Mouse (Mus musculus) embryo, embryonic 11.5 days (tissue): ENCODE measurements around the gene Nans.

ENCODE experiments used
- DNase-seq: peaks from one replicate; pipeline ENCODE4 v3.0.0-alpha.2; 2012; ENCODE audit warnings: low read depth, low spot score

Nans gene

GRCm38 (mm10) chr4:46485696-46486417 lies 3.2 kb upstream of the Nans start:
- DNase-seq = no peak

GRCm38 (mm10) chr4:46487348-46487747 lies 1.7 kb upstream of the Nans start:
- no peak for DNase-seq

GRCm38 (mm10) chr4:46493071-46493470 lies 4.0 kb downstream of the Nans start:
- no peak for DNase-seq

GRCm38 (mm10) chr4:46495543-46495942 lies 6.5 kb downstream of the Nans start:
- no peak for DNase-seq

- DNase-seq = peak; percentile 55
Measured at GRCm38 (mm10) chr4:46497286-46497892, 8.3 kb downstream of the Nans start.

- no peak for DNase-seq
Measured at GRCm38 (mm10) chr4:46498511-46498910, 9.5 kb downstream of the Nans start.

- DNase-seq = no peak
Measured at GRCm38 (mm10) chr4:46498976-46499375, 9.9 kb downstream of the Nans start.

GRCm38 (mm10) chr4:46502606-46503502 lies 13.8 kb downstream of the Nans start:
- no peak for DNase-seq

GRCm38 (mm10) chr4:46503881-46504280 lies 14.8 kb downstream of the Nans start:
- DNase-seq = no peak

- DNase-seq = no peak
Measured at GRCm38 (mm10) chr4:46505361-46506057, 16.5 kb downstream of the Nans start.

- peak; percentile 90 for DNase-seq
Measured at GRCm38 (mm10) chr4:46506801-46507610, 18.0 kb downstream of the Nans start.

- DNase-seq = peak; percentile 44
Measured at GRCm38 (mm10) chr4:46507736-46508460, 18.9 kb downstream of the Nans start.

GRCm38 (mm10) chr4:46520491-46520890 lies 31.4 kb downstream of the Nans start:
- no peak for DNase-seq

- no peak for DNase-seq
Measured at GRCm38 (mm10) chr4:46521457-46521856, 32.4 kb downstream of the Nans start.

GRCm38 (mm10) chr4:46523324-46523723 lies 34.3 kb downstream of the Nans start:
- DNase-seq = no peak

GRCm38 (mm10) chr4:46526226-46526625 lies 37.2 kb downstream of the Nans start:
- no peak for DNase-seq

GRCm38 (mm10) chr4:46526798-46527557 lies 37.9 kb downstream of the Nans start:
- DNase-seq = no peak

- no peak for DNase-seq
Measured at GRCm38 (mm10) chr4:46527558-46527926, 38.5 kb downstream of the Nans start.

GRCm38 (mm10) chr4:46529722-46530121 lies 40.7 kb downstream of the Nans start:
- DNase-seq = no peak
